Comparison of ENCODE assay signal across 9 mouse cellular contexts in genomic region chr7:19956341-19956781, GRCm38 (mm10). TPM values are rescaled to one million over a fixed set of nuclear protein-coding genes. Genes with fewer than 3 reads are reported as not detected.
DNase-seq lines count a peak whose midpoint lies in the region; ATAC-seq lines count a peak whose summit lies in the region.
"Had no signal": no experiment of that assay in that cellular context is flagged by ENCODE, and none has a peak within 500 bp of the region (broad histone marks: within the 10 kb centered on the region; RNA-seq: fewer than 3 reads in every experiment).

No protein-coding gene starts in this region.

- no peak overlapping the region for H3K4me3 ChIP-seq in forebrain, embryonic 11.5 days (ENCODE audit: low read depth, low read length)
- H3K4me3 ChIP-seq: limb, embryonic 15.5 days had no signal

- no peaks in the 10 kb centered on the region for H3K27me3 ChIP-seq in forebrain, embryonic 11.5 days (ENCODE audit: control insufficient read depth, insufficient read depth, low read length)
- H3K27me3 ChIP-seq: limb, embryonic 15.5 days had no signal

- WGBS in forebrain, embryonic 11.5 days: 3% methylated on average over 7 of the region's 7 CpGs

- no peaks in the 10 kb centered on the region for H3K9me3 ChIP-seq in forebrain, embryonic 11.5 days (ENCODE audit: control insufficient read depth, low read length)
- H3K9me3 ChIP-seq: limb, embryonic 15.5 days had no signal

- ATAC-seq in forebrain, embryonic 11.5 days (replicated peaks; ENCODE audit: low FRiP score): peak; percentile 42; the same call in 1 of the 2 replicates
- ATAC-seq in hematopoietic stem cell, adult 5-6 weeks (replicated peaks in 1 of 2; ENCODE audit: insufficient read depth in 1 of 2, low FRiP score in 2 of 2, low TSS enrichment in 1 of 2, low read depth in 1 of 2, poor library complexity in 2 of 2, severe bottlenecking in 2 of 2): peak; percentile 74 to 87; a peak in 3 of 4 replicates

- no peak overlapping the region for H3K27ac ChIP-seq in forebrain, embryonic 11.5 days (ENCODE audit: low read depth, low read length)
- H3K27ac ChIP-seq: limb, embryonic 15.5 days had no signal

- no peaks in the 10 kb centered on the region for H3K4me1 ChIP-seq in forebrain, embryonic 11.5 days (replicated peaks; ENCODE audit: control insufficient read depth, insufficient read depth, low read length)
- H3K4me1 ChIP-seq: limb, embryonic 15.5 days had no signal

- no peaks in the 10 kb centered on the region for H3K36me3 ChIP-seq in forebrain, embryonic 11.5 days (ENCODE audit: control insufficient read depth, insufficient read depth, low read length)
- H3K36me3 ChIP-seq: limb, embryonic 15.5 days had no signal

- no peak overlapping the region for H3K4me2 ChIP-seq in forebrain, embryonic 11.5 days (ENCODE audit: low read depth, low read length, severe bottlenecking)
- H3K4me2 ChIP-seq: limb, embryonic 15.5 days had no signal

- no peak overlapping the region for H3K9ac ChIP-seq in forebrain, embryonic 11.5 days (ENCODE audit: low read length)
- H3K9ac ChIP-seq: limb, embryonic 15.5 days had no signal

- DNase-seq in ES-CJ7 (ENCODE audit: low read depth, low spot score): peak; percentile 86
- peak; percentile 92 for DNase-seq in brain, adult 2 months (ENCODE audit: low read depth, low spot score)
- peak; percentile 90 for DNase-seq in forebrain, embryonic 11.5 days (ENCODE audit: low spot score)
- peak; percentile 91 for DNase-seq in layer of hippocampus, adult 9-10 months (ENCODE audit: low spot score)
- peak; percentile 81 to 92 for DNase-seq in lung, postnatal 4 days
- peak; percentile 85 for DNase-seq in retina, postnatal 1 day
- peak; percentile 76 to 83 for DNase-seq in urinary bladder, adult 18-20 months (ENCODE audit: low spot score in 2 of 2)

RNA-seq across cellular contexts. Expression of gene Igsf23, which starts 5.8 kb away (rescaled TPM):
- 0.13 TPM in 1 of 2 replicates, not detected in the other for polyA plus RNA-seq in forebrain, embryonic 11.5 days (2014; fragmentation: Nextera tagmentation; extraction: Ambion mirVana)
- total RNA-seq in hematopoietic stem cell, adult 5-6 weeks (2017): not detected in 2 replicates
- polyA plus RNA-seq: limb, embryonic 15.5 days had no signal

RNA-seq across cellular contexts. Expression of gene Ceacam20, which starts 8.9 kb away (rescaled TPM):
- polyA plus RNA-seq in forebrain, embryonic 11.5 days (2014; fragmentation: Nextera tagmentation; extraction: Ambion mirVana): not detected in 2 replicates
- total RNA-seq in hematopoietic stem cell, adult 5-6 weeks (2017): not detected in 2 replicates
- polyA plus RNA-seq: limb, embryonic 15.5 days had no signal

RNA-seq across cellular contexts. Expression of gene Nlrp9b, which starts 34.9 kb away (rescaled TPM):
- not detected in 2 replicates for polyA plus RNA-seq in forebrain, embryonic 11.5 days (2014; fragmentation: Nextera tagmentation; extraction: Ambion mirVana)
- total RNA-seq in hematopoietic stem cell, adult 5-6 weeks (2017): not detected in 2 replicates
- polyA plus RNA-seq: limb, embryonic 15.5 days had no signal

RNA-seq across cellular contexts. Expression of gene Pvr, which starts 35.4 kb away (rescaled TPM):
- polyA plus RNA-seq in forebrain, embryonic 11.5 days (2014; fragmentation: Nextera tagmentation; extraction: Ambion mirVana): 2.6 and 2.8 TPM in 2 replicates
- total RNA-seq in hematopoietic stem cell, adult 5-6 weeks (2017): 11.1 and 13.4 TPM in 2 replicates
